Mouse (Mus musculus) liver, embryonic 14.5 days (tissue): ENCODE results near the gene Rbpms2. TPM values are rescaled to one million over a fixed set of nuclear protein-coding genes. Genes with fewer than 3 reads are reported as not detected.

ENCODE experiments used
- ATAC-seq: fragments of 200-750 bp; cut with Nextera tagmentation; 2 replicates; pipeline ENCODE4 v1.8.0; 2017; ENCODE audit warnings: moderate number of reproducible peaks, mild to moderate bottlenecking, moderate library complexity; ENCODE audit not compliant: insufficient read depth
- DNase-seq, 3 experiments: peaks; one replicate each; pipeline ENCODE4 v3.0.0-alpha.2; 2012 to 2013; ENCODE audit warnings: low read depth in 3 of 3, low spot score in 3 of 3
- H3K27ac ChIP-seq: fragments of 300-500 bp; sonication (generic); 2 replicates; pipeline ENCODE4 v1.5.1; 2014; ENCODE audit warnings: moderate library complexity, mild to moderate bottlenecking, control low read depth, inconsistent platforms
- H3K27me3 ChIP-seq: fragments of 300-500 bp; sonication (generic); 2 replicates; pipeline ENCODE4 v1.6.1; 2014; ENCODE audit warnings: mild to moderate bottlenecking, low read length, moderate library complexity; ENCODE audit not compliant: control insufficient read depth, insufficient read depth
- H3K36me3 ChIP-seq: fragments of 300-500 bp; sonication (generic); replicated peaks from 2 replicates; pipeline ENCODE4 v1.6.1; 2014; ENCODE audit warnings: low read depth; ENCODE audit not compliant: control insufficient read depth, insufficient read depth
- H3K4me1 ChIP-seq, 2 experiments: fragments of 200-500 bp in 1 of 2; fragments of 300-500 bp in 1 of 2; sonication (generic) in 1 of 2; replicated peaks; 2 replicates each; pipeline ENCODE4 v1.6.1; 2012 to 2014; ENCODE audit warnings: antibody characterized with exemption in 1 of 2, inconsistent platforms in 1 of 2, low read length in 1 of 2; ENCODE audit not compliant: control insufficient read depth in 2 of 2, insufficient read depth in 2 of 2
- H3K4me2 ChIP-seq: fragments of 300-500 bp; sonication (generic); 2 replicates; pipeline ENCODE4 v1.6.1; 2014; ENCODE audit warnings: low read depth, mild to moderate bottlenecking, control low read depth, moderate library complexity
- H3K4me3 ChIP-seq, 2 experiments: fragments of 200-500 bp in 1 of 2; fragments of 300-500 bp in 1 of 2; sonication (generic) in 1 of 2; 2 replicates each; pipeline ENCODE4 v1.5.1; 2012 to 2014; ENCODE audit warnings: low read depth in 2 of 2, low read length in 2 of 2, mild to moderate bottlenecking in 2 of 2, control low read depth in 1 of 2, inconsistent platforms in 1 of 2, moderate library complexity in 1 of 2; ENCODE audit not compliant: insufficient read depth in 1 of 2
- H3K9ac ChIP-seq: fragments of 300-500 bp; sonication (generic); replicated peaks from 2 replicates; pipeline ENCODE4 v1.6.1; 2014; ENCODE audit warnings: mild to moderate bottlenecking, control low read depth, moderate library complexity
- H3K9me3 ChIP-seq: fragments of 300-500 bp; sonication (generic); 2 replicates; pipeline ENCODE4 v1.6.1; 2016; ENCODE audit warnings: low read length, mixed read lengths; ENCODE audit not compliant: control insufficient read depth
- CTCF ChIP-seq: IDR thresholded peaks from 2 replicates; pipeline ENCODE4 v1.5.1; 2016; ENCODE audit warnings: antibody characterized with exemption, low read depth, control low read depth
- EP300 ChIP-seq: IDR thresholded peaks from 2 replicates; pipeline ENCODE4 v1.6.1; 2016; ENCODE audit warnings: antibody characterized with exemption, low read depth
- WGBS: fragments of 180-500 bp; shearing (Covaris S2); extraction: QIAGEN DNeasy Blood & Tissue Kit; methylation state at CpG from one replicate; pipeline ENCODE4 v1.1.7; 2014; ENCODE audit not compliant: insufficient replicate concordance; 5-methylcytosine and 5-hydroxymethylcytosine counted together
- polyA plus RNA-seq, 2 experiments: library from polyadenylated mRNA; depleted of rRNA in 1 of 2; stranded (reverse) in 1 of 2; unstranded in 1 of 2; fragments of >200 nt; fragmentation: Nextera tagmentation in 1 of 2; extraction: Ambion mirVana in 1 of 2; gene quantifications; 2 replicates each; pipeline versions ENCODE4 v1.2.1 to v1.2.3; 2012 to 2014

The Rbpms2 gene
- polyA plus RNA-seq, 2 experiments: 8.9 to 11.9 TPM

GRCm38 (mm10) chr9:65697992-65698391, 68.5 kb downstream of the Rbpms2 start:
- Histone ChIP-seq H3K4me2 (no peak overlapping the region), H3K4me1 (no peaks in the 10 kb centered on the region), H3K9ac (no peak overlapping the region), H3K27ac (no peak overlapping the region), H3K4me3 (no peak overlapping the region), H3K36me3 (no peaks in the 10 kb centered on the region; the same call in none of the 2 replicates), H3K27me3 (no peaks in the 10 kb centered on the region), H3K9me3 (no peaks in the 10 kb centered on the region)
- DNase-seq (no peak), ATAC-seq (no peak)
- TF ChIP-seq CTCF (no peak), EP300 (no peak)

GRCm38 (mm10) chr9:65700504-65700903, 71.1 kb downstream of the Rbpms2 start:
- 29% methylated on average over 6 of the region's 6 CpGs for WGBS
- no peak for ATAC-seq
- H3K27me3 ChIP-seq: no peaks in the 10 kb centered on the region
- H3K4me2 ChIP-seq: no peak overlapping the region
- H3K9me3 ChIP-seq: no peaks in the 10 kb centered on the region
- no peak overlapping the region for H3K4me3 ChIP-seq
- no peak for DNase-seq
- H3K4me1 ChIP-seq: no peaks in the 10 kb centered on the region
- TF ChIP-seq EP300 (no peak), CTCF (no peak)
- H3K27ac ChIP-seq: no peak overlapping the region
- peaks cover 3% of the 10 kb centered on the region for H3K36me3 ChIP-seq
- H3K9ac ChIP-seq: no peak overlapping the region

GRCm38 (mm10) chr9:65702286-65702685, 72.8 kb downstream of the Rbpms2 start:
- ATAC-seq (no peak), DNase-seq (no peak)
- Histone ChIP-seq H3K9ac (no peak overlapping the region), H3K4me1 (no peaks in the 10 kb centered on the region), H3K9me3 (no peaks in the 10 kb centered on the region), H3K4me2 (no peak overlapping the region), H3K4me3 (no peak overlapping the region), H3K36me3 (peaks cover 3% of the 10 kb centered on the region), H3K27me3 (no peaks in the 10 kb centered on the region), H3K27ac (no peak overlapping the region)
- WGBS: 85% methylated on average over 9 of the region's 9 CpGs
- no peak for TF ChIP-seq EP300

- no peak overlapping the region for H3K27ac ChIP-seq
- H3K4me2 ChIP-seq: no peak overlapping the region
- H3K36me3 ChIP-seq: peaks cover 3% of the 10 kb centered on the region
- no peak for DNase-seq
- H3K9me3 ChIP-seq: no peaks in the 10 kb centered on the region
- H3K9ac ChIP-seq: no peak overlapping the region
- no peak for ATAC-seq
- no peak overlapping the region for H3K4me3 ChIP-seq
- no peaks in the 10 kb centered on the region for H3K27me3 ChIP-seq
- TF ChIP-seq CTCF (no peak), EP300 (no peak)
- WGBS: 71% methylated on average over 7 of the region's 7 CpGs
- no peaks in the 10 kb centered on the region for H3K4me1 ChIP-seq
Observed at GRCm38 (mm10) chr9:65703241-65703640, 73.8 kb downstream of the Rbpms2 start.

GRCm38 (mm10) chr9:65703926-65704595, 74.6 kb downstream of the Rbpms2 start:
- Histone ChIP-seq H3K9ac (no peak overlapping the region), H3K9me3 (no peaks in the 10 kb centered on the region), H3K36me3 (peaks cover 3% of the 10 kb centered on the region), H3K4me1 (no peaks in the 10 kb centered on the region), H3K27ac (no peak overlapping the region), H3K4me2 (no peak overlapping the region), H3K4me3 (no peak overlapping the region), H3K27me3 (no peaks in the 10 kb centered on the region)
- ATAC-seq: no peak
- 82% methylated on average over 24 of the region's 24 CpGs for WGBS
- no peak for DNase-seq
- TF ChIP-seq CTCF: no peak
- no peak for TF ChIP-seq EP300

Other genes starting within 250 kb of the Rbpms2 start
- 0.04 and 0.05 TPM in 2 replicates for gene Kbtbd13, start 238.0 kb upstream of the Rbpms2 start, polyA plus RNA-seq (2012; rRNA removed)
- 0.08 and 0.10 TPM in 2 replicates for gene Kbtbd13, start 238.0 kb upstream of the Rbpms2 start, polyA plus RNA-seq (2014; fragmentation: Nextera tagmentation; extraction: Ambion mirVana)
- 0.11 and 0.12 TPM in 2 replicates for gene Rasl12, start 231.1 kb upstream of the Rbpms2 start, polyA plus RNA-seq (2012; rRNA removed)
- 0.04 TPM in 1 of 2 replicates, not detected in the other for gene Rasl12, start 231.1 kb upstream of the Rbpms2 start, polyA plus RNA-seq (2014; fragmentation: Nextera tagmentation; extraction: Ambion mirVana)
- 0.04 TPM in 1 of 2 replicates, not detected in the other for gene Slc51b, start 206.7 kb upstream of the Rbpms2 start, polyA plus RNA-seq (2012; rRNA removed)
- not detected in 2 replicates for gene Slc51b, start 206.7 kb upstream of the Rbpms2 start, polyA plus RNA-seq (2014; fragmentation: Nextera tagmentation; extraction: Ambion mirVana)
- 5.0 and 5.9 TPM in 2 replicates for gene Mtfmt, start 193.9 kb upstream of the Rbpms2 start, polyA plus RNA-seq (2012; rRNA removed)
- 6.2 and 7.4 TPM in 2 replicates for gene Mtfmt, start 193.9 kb upstream of the Rbpms2 start, polyA plus RNA-seq (2014; fragmentation: Nextera tagmentation; extraction: Ambion mirVana)
- 5.6 and 6.9 TPM in 2 replicates for gene Spg21, start 168.7 kb upstream of the Rbpms2 start, polyA plus RNA-seq (2012; rRNA removed)
- 28.0 and 30.6 TPM in 2 replicates for gene Spg21, start 168.7 kb upstream of the Rbpms2 start, polyA plus RNA-seq (2014; fragmentation: Nextera tagmentation; extraction: Ambion mirVana)
- 0.06 TPM in 1 of 2 replicates, not detected in the other for gene Ankdd1a, start 109.5 kb upstream of the Rbpms2 start, polyA plus RNA-seq (2012; rRNA removed)
- not detected in 2 replicates for gene Ankdd1a, start 109.5 kb upstream of the Rbpms2 start, polyA plus RNA-seq (2014; fragmentation: Nextera tagmentation; extraction: Ambion mirVana)
- 15.5 and 15.7 TPM in 2 replicates for gene Plekho2, start 49.6 kb upstream of the Rbpms2 start, polyA plus RNA-seq (2012; rRNA removed)
- gene Plekho2, start 49.6 kb upstream of the Rbpms2 start, polyA plus RNA-seq (2014; fragmentation: Nextera tagmentation; extraction: Ambion mirVana): 21.5 and 24.2 TPM in 2 replicates
- gene Pif1, start 42.5 kb upstream of the Rbpms2 start, polyA plus RNA-seq (2012; rRNA removed): 10.8 and 11.9 TPM in 2 replicates
- 6.8 and 7.7 TPM in 2 replicates for gene Pif1, start 42.5 kb upstream of the Rbpms2 start, polyA plus RNA-seq (2014; fragmentation: Nextera tagmentation; extraction: Ambion mirVana)
- gene Oaz2, start 38.4 kb downstream of the Rbpms2 start, polyA plus RNA-seq (2012; rRNA removed): 17.2 and 21.5 TPM in 2 replicates
- gene Oaz2, start 38.4 kb downstream of the Rbpms2 start, polyA plus RNA-seq (2014; fragmentation: Nextera tagmentation; extraction: Ambion mirVana): 29.6 and 33.2 TPM in 2 replicates
- gene Zfp609, start 197.9 kb downstream of the Rbpms2 start, polyA plus RNA-seq (2012; rRNA removed): 2.4 and 2.7 TPM in 2 replicates
- gene Zfp609, start 197.9 kb downstream of the Rbpms2 start, polyA plus RNA-seq (2014; fragmentation: Nextera tagmentation; extraction: Ambion mirVana): 1.1 and 1.2 TPM in 2 replicates